Mouse (Mus musculus): Measurements from ENCODE around the gene Irak2.

The Irak2 gene

GRCm38 (mm10) chr6:113638302-113639040, at the start of gene Irak2:
Gene Irak2 (plus strand): TSS chr6:113638467.
- CTCF ChIA-PET: interaction anchor here (0.6 to 1.1 kb wide), 7 partner anchors 16 to 822 kb away, joined by 3 to 6 read pairs (median 3); no protein-coding TSS in a partner anchor

- CTCF ChIA-PET: no interaction called here
Observed at GRCm38 (mm10) chr6:113592637-113593036, 45.6 kb upstream of the Irak2 start.

- CTCF ChIA-PET: no interaction called here
Observed at GRCm38 (mm10) chr6:113597945-113598344, 40.3 kb upstream of the Irak2 start.

- CTCF ChIA-PET: no interaction called here
Observed at GRCm38 (mm10) chr6:113599833-113600232, 38.4 kb upstream of the Irak2 start.

GRCm38 (mm10) chr6:113600543-113601139, 37.6 kb upstream of the Irak2 start, which contains the start of gene Fancd2os:
Gene Fancd2os (minus strand): TSS chr6:113600715.
- CTCF ChIA-PET: no interaction called here

GRCm38 (mm10) chr6:113602821-113603220, 35.4 kb upstream of the Irak2 start:
- CTCF ChIA-PET: no interaction called here

- CTCF ChIA-PET: no interaction called here
Observed at GRCm38 (mm10) chr6:113603993-113604392, 34.3 kb upstream of the Irak2 start.

- CTCF ChIA-PET: no interaction called here
Observed at GRCm38 (mm10) chr6:113604432-113605223, 33.6 kb upstream of the Irak2 start, which contains the start of gene Brk1. Gene Brk1 (plus strand): TSS chr6:113604772.

GRCm38 (mm10) chr6:113605224-113605545, 33.1 kb upstream of the Irak2 start:
- CTCF ChIA-PET: no interaction called here

- CTCF ChIA-PET: no interaction called here
Observed at GRCm38 (mm10) chr6:113608871-113609270, 29.4 kb upstream of the Irak2 start.

GRCm38 (mm10) chr6:113609293-113609692, 29.0 kb upstream of the Irak2 start:
- CTCF ChIA-PET: no interaction called here

GRCm38 (mm10) chr6:113612258-113612969, 25.9 kb upstream of the Irak2 start:
- CTCF ChIA-PET: no interaction called here

GRCm38 (mm10) chr6:113614152-113614551, 24.1 kb upstream of the Irak2 start:
- CTCF ChIA-PET: interaction anchor here (0.6 kb wide), 1 partner anchor 95 kb away, joined by 3 read pairs; no protein-coding TSS in a partner anchor

- CTCF ChIA-PET: no interaction called here
Observed at GRCm38 (mm10) chr6:113614997-113615396, 23.3 kb upstream of the Irak2 start.

- CTCF ChIA-PET: interaction anchor here (0.6 kb wide), 1 partner anchor 68 kb away, joined by 8 read pairs; no protein-coding TSS in a partner anchor
Observed at GRCm38 (mm10) chr6:113615489-113615888, 22.8 kb upstream of the Irak2 start.

- CTCF ChIA-PET: interaction anchor here (0.7 kb wide), 2 partner anchors 114 to 318 kb away, joined by 3 to 9 read pairs; no protein-coding TSS in a partner anchor
Observed at GRCm38 (mm10) chr6:113623386-113623785, 14.9 kb upstream of the Irak2 start.

- CTCF ChIA-PET: interaction anchor here (0.6 to 0.7 kb wide), 2 partner anchors 82 to 1985 kb away, joined by 3 to 9 read pairs; no protein-coding TSS in a partner anchor
Observed at GRCm38 (mm10) chr6:113623941-113624751, 14.1 kb upstream of the Irak2 start, which contains the start of gene Vhl. Gene Vhl (plus strand): TSS chr6:113623959.

GRCm38 (mm10) chr6:113624989-113625770, 13.1 kb upstream of the Irak2 start:
- CTCF ChIA-PET: interaction anchor here (0.7 kb wide), 1 partner anchor 1984 kb away, joined by 3 read pairs; no protein-coding TSS in a partner anchor

GRCm38 (mm10) chr6:113630322-113630721, 7.9 kb upstream of the Irak2 start:
- CTCF ChIA-PET: no interaction called here

- CTCF ChIA-PET: interaction anchor here (0.5 to 0.6 kb wide), 2 partner anchors 55 to 191 kb away, joined by 3 to 5 read pairs; no protein-coding TSS in a partner anchor
Observed at GRCm38 (mm10) chr6:113632863-113633262, 5.4 kb upstream of the Irak2 start.
